Mouse (Mus musculus) neural tube, embryonic 14.5 days (tissue): ENCODE measurements around the gene Herc3. TPM values are rescaled to one million over a fixed set of nuclear protein-coding genes. Genes with fewer than 3 reads are reported as not detected.

Source experiments
- ATAC-seq: fragments of 200-750 bp; cut with Nextera tagmentation; 2 replicates; pipeline ENCODE4 v1.8.0; 2017; ENCODE audit warnings: low read depth, mild to moderate bottlenecking, moderate TSS enrichment, moderate library complexity
- H3K27ac ChIP-seq: fragments of 300-500 bp; sonication (generic); 2 replicates; pipeline ENCODE4 v1.5.1; 2014; ENCODE audit warnings: low read depth, mild to moderate bottlenecking, control low read depth, low read length, moderate library complexity, mixed read lengths
- H3K27me3 ChIP-seq: fragments of 300-500 bp; sonication (generic); 2 replicates; pipeline ENCODE4 v1.6.1; 2014; ENCODE audit warnings: low read length; ENCODE audit not compliant: control insufficient read depth, insufficient read depth
- H3K36me3 ChIP-seq: fragments of 300-500 bp; sonication (generic); 2 replicates; pipeline ENCODE4 v1.6.1; 2014; ENCODE audit warnings: low read length, mixed read lengths; ENCODE audit not compliant: control insufficient read depth, insufficient read depth
- H3K4me1 ChIP-seq: fragments of 300-500 bp; sonication (generic); 2 replicates; pipeline ENCODE4 v1.6.1; 2014; ENCODE audit warnings: low read length; ENCODE audit not compliant: control insufficient read depth, insufficient read depth
- H3K4me2 ChIP-seq: fragments of 300-500 bp; sonication (generic); 2 replicates; pipeline ENCODE4 v1.6.1; 2014; ENCODE audit warnings: mild to moderate bottlenecking, low read depth, low read length, control low read depth
- H3K4me3 ChIP-seq: fragments of 300-500 bp; sonication (generic); 2 replicates; pipeline ENCODE4 v1.5.1; 2014; ENCODE audit warnings: low read depth, low read length, control low read depth, mixed read lengths
- H3K9ac ChIP-seq: fragments of 300-500 bp; sonication (generic); replicated peaks from 2 replicates; pipeline ENCODE4 v1.6.1; 2014; ENCODE audit warnings: low read depth, mild to moderate bottlenecking, control low read depth, low read length, mixed read lengths
- H3K9me3 ChIP-seq: fragments of 300-500 bp; sonication (generic); 2 replicates; pipeline ENCODE4 v1.6.1; 2016; ENCODE audit warnings: low read length; ENCODE audit not compliant: control insufficient read depth
- WGBS: fragments of 180-500 bp; shearing (Covaris S2); extraction: QIAGEN DNeasy Blood & Tissue Kit; methylation state at CpG from one replicate; pipeline ENCODE4 v1.1.7; 2014; 5-methylcytosine and 5-hydroxymethylcytosine counted together
- polyA plus RNA-seq: library from polyadenylated mRNA; unstranded; fragments of >200 nt; fragmentation: Nextera tagmentation; extraction: Ambion mirVana; gene quantifications from 2 replicates; pipeline ENCODE4 v1.2.1, GENCODE M21; 2014

Herc3 gene
- polyA plus RNA-seq, 1 experiment from 2014 or later: 41.7 TPM

DNA sequence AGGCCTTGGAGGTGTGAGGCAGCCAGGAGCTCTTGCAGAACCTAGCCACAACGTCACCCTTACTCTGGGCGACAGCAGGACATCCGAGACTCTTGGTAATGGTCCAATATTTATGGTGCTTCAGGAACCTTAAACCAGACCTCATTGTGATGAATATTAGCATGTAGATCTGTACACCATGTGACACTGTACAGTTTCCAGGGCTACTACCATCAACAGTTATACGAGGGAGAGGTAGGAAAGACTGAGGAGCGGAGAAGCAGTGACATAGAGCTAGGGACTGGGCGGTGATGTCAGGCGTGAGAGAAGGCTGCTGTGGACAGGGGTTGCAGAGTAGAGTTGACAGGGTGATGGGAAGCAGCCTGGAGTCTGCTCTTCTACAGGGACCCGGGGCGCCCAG lies 48.7 kb downstream of the Herc3 start:
- ATAC-seq: no peak
- 94% methylated on average over 9 of the region's 9 CpGs for WGBS
- H3K27me3 ChIP-seq: no peaks in the 10 kb centered on the region
- no peak overlapping the region for H3K9ac ChIP-seq
- no peaks in the 10 kb centered on the region for H3K36me3 ChIP-seq
- H3K4me1 ChIP-seq: no peaks in the 10 kb centered on the region
- H3K9me3 ChIP-seq: no peaks in the 10 kb centered on the region
- H3K27ac ChIP-seq: no peak overlapping the region
- H3K4me2 ChIP-seq: no peak overlapping the region
- no peak overlapping the region for H3K4me3 ChIP-seq

DNA sequence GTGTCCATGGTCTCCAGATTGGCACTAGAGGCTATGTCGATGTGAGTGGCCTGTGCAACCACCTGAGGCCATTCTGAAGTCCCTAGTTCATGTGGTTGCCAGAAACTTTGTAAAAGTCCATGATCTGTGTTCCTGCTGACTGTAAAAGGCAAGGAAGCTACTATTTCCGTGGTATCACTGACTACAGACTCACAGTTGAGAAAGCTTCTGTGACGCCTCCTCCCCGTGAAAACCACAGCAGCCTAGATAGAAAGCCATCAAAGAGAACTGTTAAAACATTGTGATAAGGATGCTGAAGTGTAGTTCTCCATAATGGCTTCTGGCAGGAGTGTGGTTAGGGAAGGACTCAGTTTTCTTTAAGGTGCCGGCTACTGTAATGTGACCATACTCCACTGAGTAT lies 49.6 kb downstream of the Herc3 start:
- 93% methylated on average over 5 of the region's 5 CpGs for WGBS
- H3K9ac ChIP-seq: no peak overlapping the region

DNA sequence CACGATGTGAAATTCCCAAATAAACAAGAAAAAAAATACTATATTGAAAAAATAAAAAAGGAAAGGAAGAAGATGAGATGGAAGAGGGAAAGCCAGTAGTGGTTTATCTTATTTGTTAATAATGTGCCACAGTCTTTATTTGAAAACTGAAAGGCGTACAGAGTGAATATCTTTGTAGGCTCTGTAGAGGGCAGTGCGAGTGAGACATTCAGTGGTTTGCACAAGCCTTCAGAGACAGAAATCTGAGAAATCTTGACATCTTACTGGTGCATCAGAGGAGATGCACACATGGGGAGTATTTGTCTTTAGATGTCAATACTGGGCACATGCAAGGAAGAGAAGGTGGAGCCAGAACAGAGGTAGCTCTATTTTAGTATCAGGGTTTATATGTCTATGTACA lies 50.1 kb downstream of the Herc3 start:
- H3K4me1 ChIP-seq: no peaks in the 10 kb centered on the region
- H3K4me2 ChIP-seq: no peak overlapping the region
- H3K4me3 ChIP-seq: no peak overlapping the region
- WGBS: 86% methylated on average over 3 of the region's 3 CpGs
- H3K27me3 ChIP-seq: no peaks in the 10 kb centered on the region
- no peaks in the 10 kb centered on the region for H3K36me3 ChIP-seq
- no peak for ATAC-seq
- no peak overlapping the region for H3K9ac ChIP-seq
- no peak overlapping the region for H3K27ac ChIP-seq
- no peaks in the 10 kb centered on the region for H3K9me3 ChIP-seq

More for the DNA sequence above, 49.6 kb downstream of the Herc3 start:
- Histone ChIP-seq H3K27ac (no peak overlapping the region), H3K36me3 (no peaks in the 10 kb centered on the region), H3K4me2 (no peak overlapping the region), H3K4me1 (no peaks in the 10 kb centered on the region), H3K9me3 (no peaks in the 10 kb centered on the region), H3K4me3 (no peak overlapping the region), H3K27me3 (no peaks in the 10 kb centered on the region)
- ATAC-seq: no peak

DNA sequence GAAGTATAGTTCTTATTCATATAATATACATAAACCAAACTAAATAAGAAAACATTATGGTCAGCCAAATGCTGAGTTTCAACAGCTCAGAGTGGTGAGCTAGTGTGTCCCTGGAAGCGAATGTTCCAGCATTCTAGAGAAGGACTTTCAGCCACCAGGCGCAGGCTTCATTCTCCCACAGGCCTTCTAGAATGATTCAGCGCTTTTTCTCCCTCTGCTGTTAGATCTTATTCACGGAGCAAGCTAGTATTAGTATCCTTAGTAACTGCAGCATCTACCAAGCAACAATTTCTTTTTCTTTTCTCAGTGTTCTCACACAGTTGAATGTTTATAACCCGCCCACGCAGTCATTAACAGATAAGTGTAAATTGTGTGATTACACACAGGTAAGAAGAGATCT lies 51.0 kb downstream of the Herc3 start:
- H3K27ac ChIP-seq: no peak overlapping the region
- no peak for ATAC-seq
- WGBS: 76% methylated on average over 6 of the region's 6 CpGs

DNA sequence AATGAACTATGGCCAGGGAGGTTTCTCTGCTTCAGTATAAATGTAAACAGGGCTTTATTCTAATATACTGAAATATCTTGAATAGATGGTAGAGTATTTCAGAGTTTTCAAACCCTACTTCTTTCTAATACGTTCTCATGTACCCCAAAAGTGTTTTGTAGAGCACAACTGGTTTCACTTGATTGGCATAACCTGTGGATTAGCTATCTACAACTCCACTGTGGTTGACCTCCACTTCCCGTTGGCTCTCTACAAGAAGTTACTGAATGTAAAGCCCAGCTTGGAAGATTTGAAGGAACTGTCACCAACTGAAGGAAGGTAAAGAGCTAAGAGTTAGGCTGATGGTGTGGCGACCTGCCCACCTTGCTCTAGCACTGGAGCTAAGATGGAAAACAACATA lies 58.7 kb downstream of the Herc3 start:
- Histone ChIP-seq H3K4me3 (no peak overlapping the region), H3K9me3 (no peaks in the 10 kb centered on the region), H3K4me2 (no peak overlapping the region), H3K27me3 (no peaks in the 10 kb centered on the region), H3K4me1 (no peaks in the 10 kb centered on the region), H3K9ac (no peak overlapping the region), H3K36me3 (peaks cover 3% of the 10 kb centered on the region; the same call in 1 of the 2 replicates), H3K27ac (no peak overlapping the region)
- no peak for ATAC-seq
- WGBS: 88% methylated on average over 3 of the region's 3 CpGs

More for the DNA sequence above, 51.0 kb downstream of the Herc3 start:
- no peaks in the 10 kb centered on the region for H3K36me3 ChIP-seq
- H3K27me3 ChIP-seq: no peaks in the 10 kb centered on the region
- H3K9ac ChIP-seq: no peak overlapping the region
- no peaks in the 10 kb centered on the region for H3K4me1 ChIP-seq
- no peak overlapping the region for H3K4me3 ChIP-seq
- H3K9me3 ChIP-seq: no peaks in the 10 kb centered on the region
- no peak overlapping the region for H3K4me2 ChIP-seq

DNA sequence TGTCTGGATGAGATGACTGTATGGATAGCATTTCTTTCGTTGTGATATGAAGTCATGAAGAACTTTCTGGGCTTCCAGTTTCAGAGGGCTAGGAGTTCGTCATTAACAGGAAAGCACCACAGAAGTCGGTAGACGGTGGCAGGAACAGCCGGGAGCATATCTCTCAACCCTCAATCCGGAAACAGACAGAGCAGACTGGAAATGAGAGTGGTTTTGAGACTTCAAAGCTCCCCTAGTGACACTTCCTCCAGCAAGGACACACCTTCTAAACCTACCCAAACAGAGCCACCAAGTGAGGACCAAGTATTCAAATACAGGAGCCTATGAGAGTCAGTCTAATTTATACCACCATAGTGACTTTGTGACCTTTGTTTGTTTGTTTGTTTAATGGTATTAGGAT lies 62.0 kb downstream of the Herc3 start:
- peaks cover 3% of the 10 kb centered on the region; the same call in 1 of the 2 replicates for H3K36me3 ChIP-seq
- no peak for ATAC-seq
- no peak overlapping the region for H3K27ac ChIP-seq

DNA sequence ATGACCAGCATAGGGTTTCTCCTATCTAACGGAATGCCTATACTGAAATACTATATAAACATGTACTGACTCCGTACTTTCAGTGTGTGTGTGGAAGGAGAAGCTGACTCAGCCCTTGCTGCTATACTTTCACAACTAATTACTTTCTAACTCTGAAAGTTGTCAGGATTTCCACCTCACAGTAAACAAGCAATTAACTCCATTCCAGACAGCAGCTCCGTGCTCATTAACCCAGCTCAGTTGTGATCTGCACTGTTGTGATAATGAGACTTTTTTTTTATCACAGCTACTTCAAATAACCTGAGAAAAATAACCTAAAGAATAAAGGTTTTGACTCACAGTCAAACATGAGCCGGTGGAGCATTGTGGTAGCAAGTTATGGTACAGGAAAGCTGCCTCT lies 63.7 kb downstream of the Herc3 start:
- Histone ChIP-seq H3K36me3 (peaks cover 3% of the 10 kb centered on the region; the same call in 1 of the 2 replicates), H3K4me3 (no peak overlapping the region), H3K4me2 (no peak overlapping the region), H3K9ac (no peak overlapping the region), H3K9me3 (no peaks in the 10 kb centered on the region), H3K27me3 (no peaks in the 10 kb centered on the region), H3K27ac (no peak overlapping the region), H3K4me1 (no peaks in the 10 kb centered on the region)
- WGBS: 88% methylated on average over 4 of the region's 4 CpGs
- ATAC-seq: no peak

More for the DNA sequence above, 62.0 kb downstream of the Herc3 start:
- Histone ChIP-seq H3K9ac (no peak overlapping the region), H3K4me2 (no peak overlapping the region), H3K4me1 (no peaks in the 10 kb centered on the region), H3K4me3 (no peak overlapping the region), H3K9me3 (no peaks in the 10 kb centered on the region), H3K27me3 (no peaks in the 10 kb centered on the region)
- WGBS: 93% methylated on average over 6 of the region's 6 CpGs

DNA sequence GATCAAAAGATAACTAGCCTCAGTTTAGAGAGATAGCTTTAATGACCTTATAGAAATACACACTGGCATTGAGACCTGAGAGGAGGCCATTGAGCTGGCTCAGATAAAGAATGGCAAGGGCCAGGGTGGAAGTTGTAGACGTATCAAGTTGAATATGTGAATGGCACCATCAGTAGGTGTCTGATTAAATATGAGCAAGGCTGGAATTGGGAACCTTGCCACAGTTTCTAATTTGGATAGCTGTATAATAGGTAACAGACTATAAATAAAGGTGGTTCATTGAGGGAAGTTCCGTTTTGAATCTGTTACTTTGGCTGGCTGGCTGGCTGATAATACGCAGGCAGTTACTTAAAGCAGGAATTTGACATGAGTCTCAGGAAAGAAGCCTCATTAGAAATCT lies 65.4 kb downstream of the Herc3 start:
- no peak overlapping the region for H3K4me3 ChIP-seq
- 84% methylated on average over 3 of the region's 3 CpGs for WGBS

DNA sequence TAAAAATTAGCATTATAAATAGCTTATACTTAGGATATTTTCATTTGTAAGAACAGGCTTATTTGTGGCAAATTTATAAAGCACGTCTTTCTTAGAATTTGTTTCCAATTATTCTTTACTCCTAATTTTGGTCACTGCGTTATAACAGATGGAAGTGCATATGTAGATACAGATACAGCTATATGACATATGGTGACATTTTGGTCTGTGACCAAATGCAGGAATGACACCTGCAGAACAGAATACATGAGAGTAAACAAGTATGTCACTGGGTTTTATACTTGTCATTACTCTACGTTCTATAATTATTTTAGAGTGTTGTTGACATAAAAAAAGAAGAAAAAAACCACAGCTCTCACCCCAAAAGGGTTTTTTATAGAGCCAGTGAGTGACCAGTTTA lies 67.8 kb downstream of the Herc3 start:
- no peak overlapping the region for H3K27ac ChIP-seq
- H3K9me3 ChIP-seq: no peaks in the 10 kb centered on the region
- H3K4me1 ChIP-seq: no peaks in the 10 kb centered on the region
- H3K4me2 ChIP-seq: no peak overlapping the region
- no peak overlapping the region for H3K9ac ChIP-seq
- H3K27me3 ChIP-seq: no peaks in the 10 kb centered on the region
- H3K4me3 ChIP-seq: no peak overlapping the region
- 93% methylated on average over 3 of the region's 3 CpGs for WGBS
- H3K36me3 ChIP-seq: no peaks in the 10 kb centered on the region; the same call in 1 of the 2 replicates
- ATAC-seq: no peak

More for the DNA sequence above, 65.4 kb downstream of the Herc3 start:
- Histone ChIP-seq H3K27me3 (no peaks in the 10 kb centered on the region), H3K9me3 (no peaks in the 10 kb centered on the region), H3K36me3 (peaks cover 3% of the 10 kb centered on the region; the same call in 1 of the 2 replicates), H3K9ac (no peak overlapping the region), H3K4me1 (no peaks in the 10 kb centered on the region), H3K27ac (no peak overlapping the region), H3K4me2 (no peak overlapping the region)
- ATAC-seq: no peak
